Mouse (Mus musculus) cerebellum, adult 2 months (tissue): Measurements from ENCODE around the gene Atp4a.

ENCODE experiments used
- CTCF ChIP-seq: fragments of 200-500 bp; IDR thresholded peaks from 2 replicates; pipeline ENCODE4 v1.5.1; 2011; ENCODE audit warnings: low read depth, mild to moderate bottlenecking, control low read depth, low read length, moderate library complexity, borderline replicate concordance; ENCODE audit not compliant: insufficient read depth
- POLR2A ChIP-seq: fragments of 200-500 bp; IDR thresholded peaks from 2 replicates; pipeline ENCODE4 v1.6.1; 2011; ENCODE audit warnings: low read length, control low read depth, borderline replicate concordance; ENCODE audit not compliant: insufficient read depth

- TF ChIP-seq CTCF (no peak), POLR2A (no peak)
Measured at GRCm38 (mm10) chr7:30698589-30698988, 13.4 kb upstream of the Atp4a start, which contains the start of gene 2200002J24Rik.
